Mouse (Mus musculus): ENCODE data around the gene Rspo3.

- TF ChIP-seq CTCF (IDR thresholded peaks at IDR 0.05; ENCODE audit: extremely low read depth, insufficient read depth, low read length) (no peak), POLR2A (IDR thresholded peaks at IDR 0.05; ENCODE audit: extremely low read depth, insufficient read depth, low read length) (no peak)
These were observed 102.7 kb downstream of the Rspo3 start for GRCm38 (mm10) chr10:29432935-29433453.

Data from cortical plate, adult 2 months (tissue).